In the genomic region with DNA sequence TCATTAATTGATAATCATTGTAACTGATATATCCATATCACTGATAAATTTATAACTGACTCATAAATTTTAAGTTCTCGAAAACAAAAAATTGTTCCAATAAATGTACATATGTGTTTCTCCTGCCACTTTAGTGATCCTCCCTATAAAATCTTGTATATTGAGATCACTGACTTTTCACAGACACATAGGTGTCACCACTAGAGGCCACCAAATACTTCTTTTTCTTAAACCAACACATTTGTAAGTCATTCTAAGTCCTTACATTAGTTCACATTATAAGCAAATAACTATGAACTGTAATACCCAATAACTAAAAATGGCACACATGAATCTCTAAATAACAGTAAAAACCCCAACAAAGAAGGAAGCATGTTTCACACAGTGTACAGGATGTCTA, we compare ENCODE assay signal across 11 mouse cellular contexts.
DNase-seq lines count a peak whose midpoint lies in the region; ATAC-seq and TF ChIP-seq lines count a peak whose summit lies in the region.
"Had no signal": no experiment of that assay in that cellular context is flagged by ENCODE, and none has a peak within 500 bp of the region (broad histone marks: within the 10 kb centered on the region; RNA-seq: fewer than 3 reads in every experiment).

No protein-coding gene starts in this region.

- H3K4me1 ChIP-seq in forebrain, postnatal 0 days (ENCODE audit: insufficient read depth) = no peaks in the 10 kb centered on the region
- no peaks in the 10 kb centered on the region for H3K4me1 ChIP-seq in forebrain, embryonic 10.5 days
- H3K4me1 ChIP-seq: forebrain, embryonic 15.5 days; megakaryocyte, embryonic 14.5 days had no signal

- no peak for ATAC-seq in forebrain, postnatal 0 days
- ATAC-seq: forebrain, embryonic 15.5 days had no signal

- 91% methylated on average over 1 of the region's 1 CpGs for WGBS in forebrain, postnatal 0 days
- 84% methylated on average over 1 of the region's 1 CpGs for WGBS in forebrain, embryonic 10.5 days

- peak; percentile 21 for DNase-seq in forebrain, postnatal 0 days
- no peak for DNase-seq in forebrain, embryonic 10.5 days (ENCODE audit: extremely low spot score, low spot score)
- DNase-seq in left cerebral cortex, adult 2 months (ENCODE audit: extremely low spot score in 1 of 2, low spot score in 2 of 2) = no peak
- no peak for DNase-seq in left cerebral cortex, adult 8-10 months (ENCODE audit: low spot score in 2 of 2)
- peak; percentile 10 for DNase-seq in MEL-GATA-1-ER (ENCODE audit: extremely low read depth, low read depth)
- DNase-seq in lung, postnatal 10 days = peak; percentile 28
- DNase-seq in layer of hippocampus, postnatal 36 days = no peak
- DNase-seq in adrenal gland, postnatal 25 days = no peak
- DNase-seq: cerebellum, adult 11 months had no signal

- no peak overlapping the region for H3K27ac ChIP-seq in forebrain, postnatal 0 days (ENCODE audit: low read depth, low read length)
- H3K27ac ChIP-seq in forebrain, embryonic 10.5 days = no peak overlapping the region
- no peak overlapping the region for H3K27ac ChIP-seq in left cerebral cortex, adult 2 months
- H3K27ac ChIP-seq: forebrain, embryonic 15.5 days had no signal

- no peaks in the 10 kb centered on the region for H3K36me3 ChIP-seq in forebrain, postnatal 0 days (ENCODE audit: insufficient read depth)
- no peaks in the 10 kb centered on the region for H3K36me3 ChIP-seq in forebrain, embryonic 10.5 days (replicated peaks)
- H3K36me3 ChIP-seq: forebrain, embryonic 15.5 days had no signal

- peak; percentile 61 for TF ChIP-seq CTCF in forebrain, postnatal 0 days (IDR thresholded peaks at IDR 0.05; ENCODE audit: low read depth)
- peak; percentile 71 for TF ChIP-seq CTCF in left cerebral cortex, adult 2 months (IDR thresholded peaks at IDR 0.05)

- no peaks in the 10 kb centered on the region for H3K27me3 ChIP-seq in forebrain, postnatal 0 days (ENCODE audit: insufficient read depth, low read length)
- H3K27me3 ChIP-seq in forebrain, embryonic 10.5 days (ENCODE audit: poor library complexity, severe bottlenecking) = no peaks in the 10 kb centered on the region
- H3K27me3 ChIP-seq: forebrain, embryonic 15.5 days; megakaryocyte, embryonic 14.5 days had no signal

- H3K4me2 ChIP-seq in forebrain, postnatal 0 days (ENCODE audit: low read depth) = no peak overlapping the region
- H3K4me2 ChIP-seq: forebrain, embryonic 15.5 days had no signal

- intact Hi-C loops in left cerebral cortex, adult 2 months (cut with DNase I) = loop anchor here (1.0 to 10.0 kb wide), 3 partner anchors 82 to 261 kb away; no protein-coding TSS in a partner anchor

- no peak overlapping the region for H3K9ac ChIP-seq in forebrain, postnatal 0 days
- H3K9ac ChIP-seq: forebrain, embryonic 15.5 days had no signal

- H3K9me3 ChIP-seq in forebrain, postnatal 0 days (ENCODE audit: low read length) = no peaks in the 10 kb centered on the region
- no peaks in the 10 kb centered on the region for H3K9me3 ChIP-seq in forebrain, embryonic 10.5 days
- H3K9me3 ChIP-seq: forebrain, embryonic 15.5 days; megakaryocyte, embryonic 14.5 days had no signal

- no peak overlapping the region for H3K4me3 ChIP-seq in forebrain, postnatal 0 days (ENCODE audit: low read depth, low read length)
- no peak overlapping the region for H3K4me3 ChIP-seq in forebrain, embryonic 10.5 days
- no peak overlapping the region for H3K4me3 ChIP-seq in left cerebral cortex, adult 2 months
- H3K4me3 ChIP-seq: forebrain, embryonic 15.5 days; megakaryocyte, embryonic 14.5 days had no signal

Comparison
In these comparisons a context has a peak if more than half of its experiments do, and no peak if none do; other contexts are left out.
1. DNase-seq: peak in forebrain, postnatal 0 days (single experiment), MEL-GATA-1-ER (single experiment) and lung, postnatal 10 days (single experiment); none in forebrain, embryonic 10.5 days (single experiment), left cerebral cortex, adult 2 months (0 of 2), left cerebral cortex, adult 8-10 months (0 of 2), layer of hippocampus, postnatal 36 days (0 of 2) and adrenal gland, postnatal 25 days (single experiment).